ENCODE assay signal across 8 mouse cellular contexts in the genomic region with DNA sequence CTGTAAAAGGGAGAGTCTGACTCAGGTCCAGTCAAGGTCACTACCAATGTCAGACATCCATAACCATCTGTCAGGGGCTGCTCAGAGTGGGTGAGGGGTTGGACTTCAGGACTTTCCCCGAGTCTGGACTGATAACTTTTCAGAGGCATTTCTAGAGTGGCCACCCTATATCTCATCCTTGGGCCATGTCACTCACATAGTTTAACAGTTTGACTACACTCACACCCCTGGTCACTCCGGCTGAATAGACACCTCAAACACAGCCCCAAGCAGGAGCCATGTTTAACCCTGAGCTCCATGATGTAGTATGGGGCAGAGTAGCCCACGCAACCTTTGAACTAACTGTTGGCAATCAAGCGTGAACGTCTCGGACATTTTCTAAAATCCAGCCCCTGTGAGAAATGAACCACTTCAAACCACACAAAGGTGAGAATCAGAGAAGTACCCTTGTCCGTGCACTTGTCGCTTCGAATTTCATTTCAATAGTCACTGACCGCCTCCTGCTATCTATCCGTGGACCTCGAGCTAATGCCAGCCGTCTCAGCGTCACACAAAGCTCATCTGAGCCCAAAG. TPM values are rescaled to one million over a fixed set of nuclear protein-coding genes. Genes with fewer than 3 reads are reported as not detected.
DNase-seq lines count a peak whose midpoint lies in the region; ATAC-seq and TF ChIP-seq lines count a peak whose summit lies in the region.

No protein-coding gene starts in this region.

- H3K4me2 ChIP-seq in forebrain, embryonic 15.5 days (replicated peaks), result peak overlapping the region; percentile 97
- H3K4me2 ChIP-seq in liver, embryonic 15.5 days, result peak overlapping the region; percentile 89

- no peak for TF ChIP-seq CTCF in gastrocnemius, adult 2 months (IDR thresholded peaks at IDR 0.05)
- TF ChIP-seq CTCF in E14TG2a.4 (conservative IDR thresholded peaks at IDR 0.05; ENCODE audit: low read length), result no peak

- peak overlapping the region; percentile 55 for H3K9ac ChIP-seq in forebrain, embryonic 15.5 days (replicated peaks)
- H3K9ac ChIP-seq in liver, embryonic 15.5 days, result peak overlapping the region; percentile 58

- intact Hi-C loops in gastrocnemius, adult 2 months (cut with DNase I), result no loop called here

- peaks cover 58% of the 10 kb centered on the region for H3K4me1 ChIP-seq in E14TG2a.4 (replicated peaks; ENCODE audit: low read depth, low read length)
- peaks cover 27% of the 10 kb centered on the region for H3K4me1 ChIP-seq in forebrain, embryonic 15.5 days
- H3K4me1 ChIP-seq in liver, embryonic 15.5 days (replicated peaks), result peaks cover 40% of the 10 kb centered on the region

- ATAC-seq in forebrain, embryonic 15.5 days (replicated peaks), result 0 out of 2 replicates have a peak, but pooled peaks have one; percentile 13
- ATAC-seq in liver, embryonic 15.5 days (ENCODE audit: insufficient read depth), result no peak

- H3K27ac ChIP-seq in gastrocnemius, adult 2 months, result peak overlapping the region; percentile 97
- peak overlapping the region; percentile 94 for H3K27ac ChIP-seq in forebrain, embryonic 15.5 days (replicated peaks)
- peak overlapping the region; percentile 54 for H3K27ac ChIP-seq in liver, embryonic 15.5 days (replicated peaks)

- H3K27me3 ChIP-seq in E14TG2a.4 (ENCODE audit: insufficient read depth, low read length), result no peaks in the 10 kb centered on the region; the same call in 1 of the 2 replicates
- H3K27me3 ChIP-seq in forebrain, embryonic 15.5 days, result no peaks in the 10 kb centered on the region
- no peaks in the 10 kb centered on the region for H3K27me3 ChIP-seq in liver, embryonic 15.5 days

- H3K36me3 ChIP-seq in E14TG2a.4 (ENCODE audit: insufficient read depth, low read length), result peaks cover 26% of the 10 kb centered on the region
- H3K36me3 ChIP-seq in forebrain, embryonic 15.5 days, result peaks cover 15% of the 10 kb centered on the region
- peaks cover 15% of the 10 kb centered on the region for H3K36me3 ChIP-seq in liver, embryonic 15.5 days (replicated peaks)

- H3K9me3 ChIP-seq in E14TG2a.4 (ENCODE audit: low read length), result no peaks in the 10 kb centered on the region
- no peaks in the 10 kb centered on the region for H3K9me3 ChIP-seq in forebrain, embryonic 15.5 days
- H3K9me3 ChIP-seq in liver, embryonic 15.5 days (replicated peaks), result no peaks in the 10 kb centered on the region

- WGBS in forebrain, embryonic 15.5 days, result 7% methylated on average over 14 of the region's 14 CpGs
- WGBS in liver, embryonic 15.5 days (ENCODE audit: insufficient replicate concordance), result 10% methylated on average over 14 of the region's 14 CpGs

- DNase-seq in gastrocnemius, adult 2 months, result no peak
- DNase-seq in gastrocnemius, adult 8-10 months (ENCODE audit: low spot score in 2 of 2), result no peak
- no peak for DNase-seq in thymus, postnatal 14 days
- no peak for DNase-seq in ovary, postnatal 10 days (ENCODE audit: low spot score)
- no peak for DNase-seq in spleen, postnatal 14 days (ENCODE audit: low spot score in 2 of 2)

- H3K4me3 ChIP-seq in gastrocnemius, adult 2 months, result peak overlapping the region; percentile 79
- peak overlapping the region; percentile 90 for H3K4me3 ChIP-seq in E14TG2a.4 (replicated peaks; ENCODE audit: low read length)
- H3K4me3 ChIP-seq in forebrain, embryonic 15.5 days, result peak overlapping the region; percentile 75
- H3K4me3 ChIP-seq in liver, embryonic 15.5 days (replicated peaks), result peak overlapping the region; percentile 85

RNA-seq across cellular contexts. Expression of a gene that starts 0.6 kb away (rescaled TPM):
- total RNA-seq in gastrocnemius, adult 2 months (2021), result 10 to 100 TPM; 27.7 to 33.7 TPM
- total RNA-seq in gastrocnemius, adult 8-10 months (2022), result 10 to 100 TPM; 27.4 to 42.1 (median 31.3) TPM
- polyA plus RNA-seq in forebrain, embryonic 15.5 days (2015; fragmentation: Nextera tagmentation; extraction: Ambion mirVana), result 61.8 and 62.0 TPM in 2 replicates
- 46.4 and 49.4 TPM in 2 replicates for polyA plus RNA-seq in liver, embryonic 15.5 days (2015; fragmentation: Nextera tagmentation; extraction: Ambion mirVana)

RNA-seq across cellular contexts. Expression of a gene that starts 5.7 kb away (rescaled TPM):
- total RNA-seq in gastrocnemius, adult 2 months (2021), result 100 to 1,000 TPM in 1 of 2 experiments, 10 to 100 TPM in 1; 85.3 to 117 TPM
- 100 to 1,000 TPM in 1 of 4 experiments, 10 to 100 TPM in 3; 87.4 to 108 (median 92.5) TPM for total RNA-seq in gastrocnemius, adult 8-10 months (2022)
- polyA plus RNA-seq in forebrain, embryonic 15.5 days (2015; fragmentation: Nextera tagmentation; extraction: Ambion mirVana), result 14.4 and 16.7 TPM in 2 replicates
- 37.3 and 39.3 TPM in 2 replicates for polyA plus RNA-seq in liver, embryonic 15.5 days (2015; fragmentation: Nextera tagmentation; extraction: Ambion mirVana)

RNA-seq across cellular contexts. Expression of a gene that starts 6.4 kb away (rescaled TPM):
- total RNA-seq in gastrocnemius, adult 2 months (2021), result under 1 TPM; 0.26 to 0.75 TPM
- total RNA-seq in gastrocnemius, adult 8-10 months (2022), result under 1 TPM; 0.15 to 0.62 (median 0.38) TPM
- 0.55 and 0.60 TPM in 2 replicates for polyA plus RNA-seq in forebrain, embryonic 15.5 days (2015; fragmentation: Nextera tagmentation; extraction: Ambion mirVana)
- 0.35 and 0.59 TPM in 2 replicates for polyA plus RNA-seq in liver, embryonic 15.5 days (2015; fragmentation: Nextera tagmentation; extraction: Ambion mirVana)

RNA-seq across cellular contexts. Expression of a gene that starts 12.9 kb away (rescaled TPM):
- 1 to 10 TPM in 1 of 2 experiments, under 1 TPM in 1; 0.66 to 1.0 TPM for total RNA-seq in gastrocnemius, adult 2 months (2021)
- total RNA-seq in gastrocnemius, adult 8-10 months (2022), result 1 to 10 TPM in 1 of 4 experiments, under 1 TPM in 3; 0.36 to 1.6 (median 0.84) TPM
- polyA plus RNA-seq in forebrain, embryonic 15.5 days (2015; fragmentation: Nextera tagmentation; extraction: Ambion mirVana), result 18.8 and 24.8 TPM in 2 replicates
- polyA plus RNA-seq in liver, embryonic 15.5 days (2015; fragmentation: Nextera tagmentation; extraction: Ambion mirVana), result 8.1 and 9.3 TPM in 2 replicates

RNA-seq across cellular contexts. Expression of a gene that starts 29.6 kb away (rescaled TPM):
- 10 to 100 TPM; 58.1 to 89.3 TPM for total RNA-seq in gastrocnemius, adult 2 months (2021)
- total RNA-seq in gastrocnemius, adult 8-10 months (2022), result 10 to 100 TPM; 63.3 to 72.7 (median 68.0) TPM
- polyA plus RNA-seq in forebrain, embryonic 15.5 days (2015; fragmentation: Nextera tagmentation; extraction: Ambion mirVana), result 15.2 and 16.1 TPM in 2 replicates
- 10.8 and 12.6 TPM in 2 replicates for polyA plus RNA-seq in liver, embryonic 15.5 days (2015; fragmentation: Nextera tagmentation; extraction: Ambion mirVana)
